ENCODE assay signal across 24 mouse cellular contexts in genomic region chr2:157522556-157522955, GRCm38 (mm10). TPM values are rescaled to one million over a fixed set of nuclear protein-coding genes. Genes with fewer than 3 reads are reported as not detected.
A peak's percentile ranks its signal among the peaks of the same experiment; 100 is the strongest.
DNase-seq lines count a peak whose midpoint lies in the region; ATAC-seq lines count a peak whose summit lies in the region.
"Had no signal": no experiment of that assay in that cellular context is flagged by ENCODE, and none has a peak within 500 bp of the region (broad histone marks: within the 10 kb centered on the region; RNA-seq: fewer than 3 reads in every experiment).

No protein-coding gene starts in this region.

- WGBS in hindbrain, embryonic 10.5 days, result 37% methylated on average over 3 of the region's 3 CpGs
- 21% methylated on average over 3 of the region's 3 CpGs for WGBS in hindbrain, embryonic 16.5 days
- WGBS in neural tube, embryonic 11.5 days, result 41% methylated on average over 3 of the region's 3 CpGs
- 15% methylated on average over 3 of the region's 3 CpGs for WGBS in neural tube, embryonic 15.5 days
- WGBS in hindbrain, embryonic 12.5 days, result 28% methylated on average over 3 of the region's 3 CpGs

- H3K27ac ChIP-seq in hindbrain, embryonic 10.5 days, result peak overlapping the region; percentile 81
- H3K27ac ChIP-seq in hindbrain, embryonic 16.5 days (ENCODE audit: low read depth, low read length), result no peak overlapping the region
- H3K27ac ChIP-seq in neural tube, embryonic 11.5 days (ENCODE audit: low read depth, low read length), result peak overlapping the region; percentile 15; the same call in 1 of the 2 replicates
- H3K27ac ChIP-seq in neural tube, embryonic 15.5 days (replicated peaks), result no peak overlapping the region
- 0 out of 2 replicates have a peak overlapping the region, but pooled peaks have one; percentile 12 for H3K27ac ChIP-seq in hindbrain, embryonic 12.5 days
- H3K27ac ChIP-seq: intestine, embryonic 15.5 days; liver, embryonic 15.5 days; lung, embryonic 15.5 days had no signal

- H3K9ac ChIP-seq in hindbrain, embryonic 16.5 days (ENCODE audit: low read depth, low read length), result no peak overlapping the region
- H3K9ac ChIP-seq in neural tube, embryonic 11.5 days (ENCODE audit: low read length), result no peak overlapping the region
- H3K9ac ChIP-seq in neural tube, embryonic 15.5 days (replicated peaks), result no peak overlapping the region
- no peak overlapping the region for H3K9ac ChIP-seq in hindbrain, embryonic 12.5 days
- H3K9ac ChIP-seq: intestine, embryonic 15.5 days; liver, embryonic 15.5 days; lung, embryonic 15.5 days had no signal

- H3K4me2 ChIP-seq in hindbrain, embryonic 16.5 days (ENCODE audit: low read length), result no peak overlapping the region
- H3K4me2 ChIP-seq in neural tube, embryonic 11.5 days (ENCODE audit: low read depth), result no peak overlapping the region
- no peak overlapping the region for H3K4me2 ChIP-seq in neural tube, embryonic 15.5 days
- H3K4me2 ChIP-seq in hindbrain, embryonic 12.5 days (replicated peaks), result no peak overlapping the region
- H3K4me2 ChIP-seq: intestine, embryonic 15.5 days; liver, embryonic 15.5 days; lung, embryonic 15.5 days had no signal

- H3K27me3 ChIP-seq in hindbrain, embryonic 10.5 days (ENCODE audit: insufficient read depth, poor library complexity, severe bottlenecking), result peaks cover 23% of the 10 kb centered on the region
- no peaks in the 10 kb centered on the region for H3K27me3 ChIP-seq in hindbrain, embryonic 16.5 days (replicated peaks; ENCODE audit: control insufficient read depth, insufficient read depth, low read length)
- H3K27me3 ChIP-seq in neural tube, embryonic 11.5 days (ENCODE audit: control insufficient read depth, insufficient read depth, low read length), result no peaks in the 10 kb centered on the region
- no peaks in the 10 kb centered on the region for H3K27me3 ChIP-seq in neural tube, embryonic 15.5 days (replicated peaks)
- H3K27me3 ChIP-seq in hindbrain, embryonic 12.5 days, result no peaks in the 10 kb centered on the region; the same call in 1 of the 2 replicates
- H3K27me3 ChIP-seq: intestine, embryonic 15.5 days; lung, embryonic 15.5 days had no signal

- no peak overlapping the region for H3K4me3 ChIP-seq in hindbrain, embryonic 10.5 days
- no peak overlapping the region for H3K4me3 ChIP-seq in hindbrain, embryonic 16.5 days (ENCODE audit: low read length)
- no peak overlapping the region for H3K4me3 ChIP-seq in neural tube, embryonic 11.5 days (ENCODE audit: low read depth, low read length)
- H3K4me3 ChIP-seq in neural tube, embryonic 15.5 days (replicated peaks), result no peak overlapping the region
- H3K4me3 ChIP-seq in hindbrain, embryonic 12.5 days, result no peak overlapping the region
- H3K4me3 ChIP-seq: intestine, embryonic 15.5 days; liver, embryonic 15.5 days; lung, embryonic 15.5 days; megakaryocyte, embryonic 14.5 days had no signal

- H3K4me1 ChIP-seq in hindbrain, embryonic 10.5 days (replicated peaks), result peaks cover 71% of the 10 kb centered on the region
- H3K4me1 ChIP-seq in hindbrain, embryonic 16.5 days (ENCODE audit: control insufficient read depth, insufficient read depth, low read depth, low read length), result peaks cover 39% of the 10 kb centered on the region
- H3K4me1 ChIP-seq in neural tube, embryonic 11.5 days (ENCODE audit: control insufficient read depth, insufficient read depth, low read length), result peaks cover 19% of the 10 kb centered on the region
- peaks cover 33% of the 10 kb centered on the region for H3K4me1 ChIP-seq in neural tube, embryonic 15.5 days
- peaks cover 43% of the 10 kb centered on the region for H3K4me1 ChIP-seq in hindbrain, embryonic 12.5 days
- H3K4me1 ChIP-seq: intestine, embryonic 15.5 days; liver, embryonic 15.5 days; lung, embryonic 15.5 days; megakaryocyte, embryonic 14.5 days had no signal

- DNase-seq in hindbrain, embryonic 10.5 days (ENCODE audit: low spot score), result no peak
- peak; percentile 29 for DNase-seq in neural tube, embryonic 11.5 days (ENCODE audit: low spot score)
- no peak for DNase-seq in gastrocnemius, postnatal 25 days
- no peak for DNase-seq in c-Kit-positive CD71-positive TER-119-positive erythroid progenitor cells, embryonic 14.5 days (ENCODE audit: low spot score)
- DNase-seq: adrenal gland, postnatal 25 days; cerebellum, adult 11 months; cerebellum, adult 9-11 months; gastrocnemius, postnatal 36 days; heart, postnatal 4 days; kidney, adult 8-10 months; kidney, postnatal 14 days; left cerebral cortex, postnatal 4 days; liver; lung, postnatal 36 days; thymus, adult 18-20 months; thymus, postnatal 4 days had no signal

- H3K36me3 ChIP-seq in hindbrain, embryonic 10.5 days, result no peaks in the 10 kb centered on the region
- H3K36me3 ChIP-seq in hindbrain, embryonic 16.5 days (ENCODE audit: control insufficient read depth, insufficient read depth, low read length), result no peaks in the 10 kb centered on the region
- no peaks in the 10 kb centered on the region for H3K36me3 ChIP-seq in neural tube, embryonic 11.5 days (ENCODE audit: control insufficient read depth, insufficient read depth, low read length)
- H3K36me3 ChIP-seq in neural tube, embryonic 15.5 days, result no peaks in the 10 kb centered on the region
- no peaks in the 10 kb centered on the region for H3K36me3 ChIP-seq in hindbrain, embryonic 12.5 days
- H3K36me3 ChIP-seq: intestine, embryonic 15.5 days; liver, embryonic 15.5 days; lung, embryonic 15.5 days had no signal

- no peaks in the 10 kb centered on the region for H3K9me3 ChIP-seq in hindbrain, embryonic 10.5 days
- no peaks in the 10 kb centered on the region for H3K9me3 ChIP-seq in hindbrain, embryonic 16.5 days (ENCODE audit: control insufficient read depth, low read length)
- no peaks in the 10 kb centered on the region for H3K9me3 ChIP-seq in neural tube, embryonic 11.5 days (ENCODE audit: control insufficient read depth, low read length)
- no peaks in the 10 kb centered on the region for H3K9me3 ChIP-seq in neural tube, embryonic 15.5 days (replicated peaks)
- no peaks in the 10 kb centered on the region for H3K9me3 ChIP-seq in hindbrain, embryonic 12.5 days (replicated peaks)
- H3K9me3 ChIP-seq: intestine, embryonic 15.5 days; liver, embryonic 15.5 days; lung, embryonic 15.5 days; megakaryocyte, embryonic 14.5 days had no signal

- no peak for ATAC-seq in hindbrain, embryonic 16.5 days
- peak; percentile 58; the same call in 1 of the 2 replicates for ATAC-seq in neural tube, embryonic 11.5 days (ENCODE audit: insufficient read depth, low FRiP score, low TSS enrichment)
- ATAC-seq in neural tube, embryonic 15.5 days (ENCODE audit: low FRiP score), result no peak
- ATAC-seq in hindbrain, embryonic 12.5 days (ENCODE audit: low FRiP score), result peak; percentile 78
- ATAC-seq: intestine, embryonic 15.5 days had no signal

RNA-seq across cellular contexts. Expression of gene Nnat, which starts 37.3 kb away (rescaled TPM):
- 1,503 and 2,739 TPM in 2 replicates for polyA plus RNA-seq in hindbrain, embryonic 10.5 days (2016; fragmentation: Nextera tagmentation; extraction: Ambion mirVana)
- polyA plus RNA-seq in hindbrain, embryonic 16.5 days (2015; fragmentation: Nextera tagmentation; extraction: Ambion mirVana), result 6,388 and 6,390 TPM in 2 replicates
- polyA plus RNA-seq in neural tube, embryonic 11.5 days (2014; fragmentation: Nextera tagmentation; extraction: Ambion mirVana), result 1,357 and 1,505 TPM in 2 replicates
- 3,438 and 4,597 TPM in 2 replicates for polyA plus RNA-seq in neural tube, embryonic 15.5 days (2015; fragmentation: Nextera tagmentation; extraction: Ambion mirVana)
- 3,841 and 3,900 TPM in 2 replicates for polyA plus RNA-seq in hindbrain, embryonic 12.5 days (2016; fragmentation: Nextera tagmentation; extraction: Ambion mirVana)
- 10 to 100 TPM in 1 of 2 experiments, 1 to 10 TPM in 1; 1.3 to 49.1 TPM for total RNA-seq in gastrocnemius, postnatal 25 days (2021)
- total RNA-seq: neutrophil, adult 5-6 weeks had no signal

RNA-seq across cellular contexts. Expression of gene Blcap, which starts 48.5 kb away (rescaled TPM):
- 78.4 and 100.0 TPM in 2 replicates for polyA plus RNA-seq in hindbrain, embryonic 10.5 days (2016; fragmentation: Nextera tagmentation; extraction: Ambion mirVana)
- 288 and 298 TPM in 2 replicates for polyA plus RNA-seq in hindbrain, embryonic 16.5 days (2015; fragmentation: Nextera tagmentation; extraction: Ambion mirVana)
- 99.5 and 105 TPM in 2 replicates for polyA plus RNA-seq in neural tube, embryonic 11.5 days (2014; fragmentation: Nextera tagmentation; extraction: Ambion mirVana)
- polyA plus RNA-seq in neural tube, embryonic 15.5 days (2015; fragmentation: Nextera tagmentation; extraction: Ambion mirVana), result 201 and 225 TPM in 2 replicates
- polyA plus RNA-seq in hindbrain, embryonic 12.5 days (2016; fragmentation: Nextera tagmentation; extraction: Ambion mirVana), result 139 and 140 TPM in 2 replicates
- total RNA-seq in gastrocnemius, postnatal 25 days (2021), result 10 to 100 TPM; 19.2 to 20.7 TPM

Comparison
In these comparisons a context has a peak if more than half of its experiments do, and no peak if none do; other contexts are left out.
1. H3K27ac ChIP-seq: peak in hindbrain, embryonic 10.5 days (single experiment), neural tube, embryonic 11.5 days (single experiment) and hindbrain, embryonic 12.5 days (single experiment); none in hindbrain, embryonic 16.5 days (single experiment) and neural tube, embryonic 15.5 days (single experiment).
2. ATAC-seq: peak in neural tube, embryonic 11.5 days (single experiment) and hindbrain, embryonic 12.5 days (single experiment); none in hindbrain, embryonic 16.5 days (single experiment) and neural tube, embryonic 15.5 days (single experiment).